Mouse (Mus musculus) urinary bladder, postnatal 36 days (tissue): ENCODE measurements around the gene Pknox1.

Experiments used
- DNase-seq, 2 experiments: peaks; one replicate each; pipeline ENCODE4 v3.0.0; 2022; ENCODE audit warnings: low spot score in 2 of 2, mixed read lengths in 1 of 2

Pknox1 gene

GRCm38 (mm10) chr17:31646199-31647002 is 81.9 kb downstream of the Pknox1 start:
- DNase-seq = no peak

DNA sequence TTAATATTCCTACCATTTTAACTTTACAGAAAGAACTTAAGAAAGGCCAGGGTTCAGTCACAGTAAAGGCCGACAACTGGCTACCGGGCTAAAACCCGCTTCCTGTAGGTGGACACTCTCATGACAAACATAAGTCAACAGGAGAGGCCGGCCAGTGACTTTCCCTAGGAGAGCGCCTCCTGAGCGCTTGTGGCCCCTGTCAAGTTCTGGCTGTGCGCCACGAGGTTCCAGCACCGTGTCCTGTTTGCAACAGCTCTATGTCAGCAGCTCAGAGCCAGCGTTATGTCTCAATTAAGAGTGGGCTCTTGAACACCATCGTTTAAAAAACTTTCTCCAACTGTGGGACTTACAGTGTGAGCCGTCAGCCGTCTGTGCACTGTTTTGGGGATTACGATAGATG is 87.6 kb downstream of the Pknox1 start:
- no peak for DNase-seq

DNA sequence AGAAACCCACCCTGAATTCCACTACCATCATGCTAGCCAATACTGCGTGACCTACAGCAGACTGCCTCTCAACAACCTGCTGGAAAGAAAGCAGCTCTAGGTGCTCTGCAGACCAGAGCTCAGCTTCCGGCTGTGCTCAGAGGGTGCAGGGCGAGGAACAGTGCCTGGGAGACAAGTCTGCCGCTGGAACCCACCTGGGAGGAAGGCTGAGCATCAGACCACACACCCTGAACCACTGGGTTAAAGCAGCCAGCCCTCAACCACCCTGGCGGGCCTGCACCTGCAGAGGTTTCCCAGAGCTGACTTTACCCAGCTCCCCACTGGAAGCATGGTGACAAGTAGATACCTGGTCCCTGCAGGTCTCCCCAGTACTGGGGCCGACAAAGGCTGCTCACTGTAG is 88.7 kb downstream of the Pknox1 start:
- no peak for DNase-seq

DNA sequence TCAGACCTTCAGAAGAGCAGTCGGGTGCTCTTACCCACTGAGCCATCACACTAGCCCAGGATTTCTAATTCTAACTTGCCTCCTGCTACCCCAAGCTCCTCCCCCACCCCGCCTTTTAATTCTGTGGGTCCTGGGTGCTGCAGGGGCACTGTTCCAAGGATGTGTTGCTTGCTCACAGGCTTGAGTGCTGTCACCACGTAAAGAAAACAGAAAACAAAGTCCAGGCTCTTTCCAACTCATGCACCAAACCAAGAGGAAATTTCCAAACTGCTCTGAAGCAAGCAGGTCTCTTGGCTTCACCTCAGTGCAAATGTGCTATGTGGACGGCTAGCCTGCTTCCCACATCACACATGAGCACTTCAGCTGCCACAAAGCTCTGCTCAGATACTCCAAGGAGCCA is 90.8 kb downstream of the Pknox1 start:
- no peak for DNase-seq

- DNase-seq = no peak
These were observed 92.1 kb downstream of the Pknox1 start for GRCm38 (mm10) chr17:31656682-31657081.
